Mouse (Mus musculus) cerebellum, adult 9-11 months (tissue): ENCODE data around the gene Tmem125.
"Not testable (repeated sequence)": the region's sequence is repeated elsewhere in the genome, so short reads cannot be mapped to it uniquely, and the experiment has no call there.

Experiments
- DNase-seq: peaks from one replicate; pipeline ENCODE4 v3.0.0; 2022

Gene Tmem125

GRCm38 (mm10) chr4:118533605-118534004, 10.2 kb downstream of the Tmem125 start:
- DNase-seq, result no peak

- no peak for DNase-seq
Observed at GRCm38 (mm10) chr4:118533156-118533555, 10.7 kb downstream of the Tmem125 start.

- no peak for DNase-seq
Observed at GRCm38 (mm10) chr4:118532663-118533062, 11.2 kb downstream of the Tmem125 start.

- DNase-seq, result no peak
Observed at GRCm38 (mm10) chr4:118527720-118528119, 16.1 kb downstream of the Tmem125 start.

- no peak for DNase-seq
Observed at GRCm38 (mm10) chr4:118527335-118527681, 16.5 kb downstream of the Tmem125 start.

- DNase-seq, result no peak
Observed at GRCm38 (mm10) chr4:118526408-118527334, 17.2 kb downstream of the Tmem125 start, which contains the start of gene 2610528J11Rik. TSS of gene 2610528J11Rik (plus strand) at chr4:118526999.

- no peak for DNase-seq
Observed at GRCm38 (mm10) chr4:118525779-118526178, 18.1 kb downstream of the Tmem125 start.

- no peak for DNase-seq
Observed at GRCm38 (mm10) chr4:118523976-118524375, 19.9 kb downstream of the Tmem125 start.

GRCm38 (mm10) chr4:118522248-118522647, 21.6 kb downstream of the Tmem125 start:
- DNase-seq, result no peak

- no peak for DNase-seq
Observed at GRCm38 (mm10) chr4:118518208-118518607, 25.6 kb downstream of the Tmem125 start.

- DNase-seq, result no peak
Observed at GRCm38 (mm10) chr4:118517497-118518146, 26.2 kb downstream of the Tmem125 start.

- no peak for DNase-seq
Observed at GRCm38 (mm10) chr4:118516699-118517496, 26.9 kb downstream of the Tmem125 start.

GRCm38 (mm10) chr4:118509050-118509449, 34.8 kb downstream of the Tmem125 start:
- DNase-seq, result no peak

- not testable (repeated sequence) for DNase-seq
Observed at GRCm38 (mm10) chr4:118507171-118507570, 36.7 kb downstream of the Tmem125 start.

- no peak for DNase-seq
Observed at GRCm38 (mm10) chr4:118505551-118505950, 38.3 kb downstream of the Tmem125 start.

GRCm38 (mm10) chr4:118500792-118501191, 43.1 kb downstream of the Tmem125 start:
- no peak for DNase-seq

GRCm38 (mm10) chr4:118500171-118500724, 43.6 kb downstream of the Tmem125 start:
- no peak for DNase-seq
